Mouse (Mus musculus) left cerebral cortex, adult 11 months (tissue): ENCODE data around the gene Gm10282.

ENCODE experiments used
- DNase-seq: peaks from one replicate; pipeline ENCODE4 v3.0.0; 2022; ENCODE audit warnings: low spot score

Gm10282 gene

GRCm38 (mm10) chr8:72261431-72261830 lies 43.6 kb downstream of the Gm10282 start:
- no peak for DNase-seq

- no peak for DNase-seq
Measured at GRCm38 (mm10) chr8:72261019-72261418, 44.0 kb downstream of the Gm10282 start.

GRCm38 (mm10) chr8:72260585-72260984 lies 44.5 kb downstream of the Gm10282 start:
- DNase-seq: no peak

- no peak for DNase-seq
Measured at GRCm38 (mm10) chr8:72259862-72260261, 45.2 kb downstream of the Gm10282 start.

GRCm38 (mm10) chr8:72257902-72258238 lies 47.2 kb downstream of the Gm10282 start:
- no peak for DNase-seq

GRCm38 (mm10) chr8:72257171-72257901 lies 47.7 kb downstream of the Gm10282 start:
- no peak for DNase-seq
